Mouse (Mus musculus): ENCODE data around the gene Smarca4. TPM values are rescaled to one million over a fixed set of nuclear protein-coding genes. Genes with fewer than 3 reads are reported as not detected.

Smarca4 gene
- polyA plus RNA-seq, 1 experiment from 2014 or later, result 27.2 TPM

GRCm38 (mm10) chr9:21605865-21606264, 10.1 kb upstream of the Smarca4 start:
- H3K9ac ChIP-seq (ENCODE audit: low read length), result no peak overlapping the region
- no peaks in the 10 kb centered on the region for H3K9me3 ChIP-seq (ENCODE audit: control insufficient read depth, low read length)
- DNase-seq (ENCODE audit: low spot score) (no peak), ATAC-seq (ENCODE audit: low FRiP score, low TSS enrichment) (no peak)
- WGBS, result 77% methylated on average over 5 of the region's 5 CpGs
- H3K4me3 ChIP-seq (ENCODE audit: low read depth, low read length), result no peak overlapping the region
- H3K4me2 ChIP-seq (replicated peaks; ENCODE audit: low read depth), result no peak overlapping the region
- no peaks in the 10 kb centered on the region for H3K36me3 ChIP-seq (ENCODE audit: control insufficient read depth, insufficient read depth, low read length)
- H3K4me1 ChIP-seq (replicated peaks; ENCODE audit: control insufficient read depth, insufficient read depth), result no peaks in the 10 kb centered on the region
- TF ChIP-seq EP300 (optimal IDR thresholded peaks at IDR 0.05) (no peak), CTCF (IDR thresholded peaks at IDR 0.05; ENCODE audit: low read depth) (no peak)
- H3K27ac ChIP-seq (replicated peaks), result no peak overlapping the region
- no peaks in the 10 kb centered on the region for H3K27me3 ChIP-seq (ENCODE audit: control insufficient read depth, insufficient read depth, low read length)

- no peaks in the 10 kb centered on the region for H3K4me1 ChIP-seq (replicated peaks; ENCODE audit: control insufficient read depth, insufficient read depth)
- DNase-seq (ENCODE audit: low spot score) (no peak), ATAC-seq (ENCODE audit: low FRiP score, low TSS enrichment) (no peak)
- no peak overlapping the region for H3K27ac ChIP-seq (replicated peaks)
- no peak overlapping the region for H3K4me2 ChIP-seq (replicated peaks; ENCODE audit: low read depth)
- no peaks in the 10 kb centered on the region for H3K9me3 ChIP-seq (ENCODE audit: control insufficient read depth, low read length)
- TF ChIP-seq EP300 (optimal IDR thresholded peaks at IDR 0.05), result no peak
- no peak for TF ChIP-seq CTCF (IDR thresholded peaks at IDR 0.05; ENCODE audit: low read depth)
- no peaks in the 10 kb centered on the region for H3K36me3 ChIP-seq (ENCODE audit: control insufficient read depth, insufficient read depth, low read length)
- H3K4me3 ChIP-seq (ENCODE audit: low read depth, low read length), result no peak overlapping the region
- no peak overlapping the region for H3K9ac ChIP-seq (ENCODE audit: low read length)
- H3K27me3 ChIP-seq (ENCODE audit: control insufficient read depth, insufficient read depth, low read length), result no peaks in the 10 kb centered on the region
- WGBS, result 79% methylated on average over 1 of the region's 1 CpGs
Measured at GRCm38 (mm10) chr9:21606648-21607047, 9.3 kb upstream of the Smarca4 start.

GRCm38 (mm10) chr9:21609861-21610260, 6.1 kb upstream of the Smarca4 start:
- Histone ChIP-seq H3K27ac (replicated peaks) (no peak overlapping the region), H3K9ac (ENCODE audit: low read length) (no peak overlapping the region), H3K4me1 (replicated peaks; ENCODE audit: control insufficient read depth, insufficient read depth) (no peaks in the 10 kb centered on the region), H3K36me3 (ENCODE audit: control insufficient read depth, insufficient read depth, low read length) (no peaks in the 10 kb centered on the region), H3K4me3 (ENCODE audit: low read depth, low read length) (no peak overlapping the region), H3K9me3 (ENCODE audit: control insufficient read depth, low read length) (no peaks in the 10 kb centered on the region), H3K27me3 (ENCODE audit: control insufficient read depth, insufficient read depth, low read length) (no peaks in the 10 kb centered on the region), H3K4me2 (replicated peaks; ENCODE audit: low read depth) (no peak overlapping the region)
- TF ChIP-seq CTCF (IDR thresholded peaks at IDR 0.05; ENCODE audit: low read depth), result no peak
- TF ChIP-seq EP300 (optimal IDR thresholded peaks at IDR 0.05), result no peak
- DNase-seq (ENCODE audit: low spot score) (no peak), ATAC-seq (ENCODE audit: low FRiP score, low TSS enrichment) (peak; percentile 80)
- WGBS, result 91% methylated on average over 1 of the region's 1 CpGs

GRCm38 (mm10) chr9:21614864-21615616, 929 bp upstream of the Smarca4 start:
- Histone ChIP-seq H3K4me1 (replicated peaks; ENCODE audit: control insufficient read depth, insufficient read depth) (no peaks in the 10 kb centered on the region; the same call in 1 of the 2 replicates), H3K36me3 (ENCODE audit: control insufficient read depth, insufficient read depth, low read length) (no peaks in the 10 kb centered on the region), H3K27me3 (ENCODE audit: control insufficient read depth, insufficient read depth, low read length) (no peaks in the 10 kb centered on the region), H3K4me2 (replicated peaks; ENCODE audit: low read depth) (peak overlapping the region; percentile 64), H3K4me3 (ENCODE audit: low read depth, low read length) (peak overlapping the region; percentile 84), H3K9ac (ENCODE audit: low read length) (peak overlapping the region; percentile 67), H3K27ac (replicated peaks) (peak overlapping the region; percentile 98), H3K9me3 (ENCODE audit: control insufficient read depth, low read length) (no peaks in the 10 kb centered on the region)
- WGBS, result 66% methylated on average over 15 of the region's 15 CpGs
- ATAC-seq (ENCODE audit: low FRiP score, low TSS enrichment) (no peak), DNase-seq (ENCODE audit: low spot score) (no peak)
- TF ChIP-seq CTCF (IDR thresholded peaks at IDR 0.05; ENCODE audit: low read depth), result no peak
- TF ChIP-seq EP300 (optimal IDR thresholded peaks at IDR 0.05), result no peak

GRCm38 (mm10) chr9:21616232-21616781, 338 bp downstream of the Smarca4 start:
- Histone ChIP-seq H3K4me2 (replicated peaks; ENCODE audit: low read depth) (peak overlapping the region; percentile 64), H3K4me1 (replicated peaks; ENCODE audit: control insufficient read depth, insufficient read depth) (no peaks in the 10 kb centered on the region; the same call in 1 of the 2 replicates), H3K4me3 (ENCODE audit: low read depth, low read length) (peak overlapping the region; percentile 84), H3K27ac (replicated peaks) (peak overlapping the region; percentile 98), H3K36me3 (ENCODE audit: control insufficient read depth, insufficient read depth, low read length) (no peaks in the 10 kb centered on the region), H3K27me3 (ENCODE audit: control insufficient read depth, insufficient read depth, low read length) (no peaks in the 10 kb centered on the region), H3K9ac (ENCODE audit: low read length) (peak overlapping the region; percentile 94), H3K9me3 (ENCODE audit: control insufficient read depth, low read length) (no peaks in the 10 kb centered on the region)
- under 1% methylated on average over 49 of the region's 57 CpGs for WGBS
- peak; percentile 83 for DNase-seq (ENCODE audit: low spot score)
- ATAC-seq (ENCODE audit: low FRiP score, low TSS enrichment), result peak; percentile 64
- TF ChIP-seq CTCF (IDR thresholded peaks at IDR 0.05; ENCODE audit: low read depth) (no peak), EP300 (optimal IDR thresholded peaks at IDR 0.05) (no peak)

GRCm38 (mm10) chr9:21617066-21617465, 1.1 kb downstream of the Smarca4 start:
- Histone ChIP-seq H3K4me3 (ENCODE audit: low read depth, low read length) (peak overlapping the region; percentile 84), H3K36me3 (ENCODE audit: control insufficient read depth, insufficient read depth, low read length) (no peaks in the 10 kb centered on the region), H3K27ac (replicated peaks) (peak overlapping the region; percentile 98), H3K27me3 (ENCODE audit: control insufficient read depth, insufficient read depth, low read length) (no peaks in the 10 kb centered on the region), H3K4me2 (replicated peaks; ENCODE audit: low read depth) (peak overlapping the region; percentile 64), H3K4me1 (replicated peaks; ENCODE audit: control insufficient read depth, insufficient read depth) (no peaks in the 10 kb centered on the region; the same call in 1 of the 2 replicates), H3K9ac (ENCODE audit: low read length) (peak overlapping the region; percentile 94), H3K9me3 (ENCODE audit: control insufficient read depth, low read length) (no peaks in the 10 kb centered on the region)
- ATAC-seq (ENCODE audit: low FRiP score, low TSS enrichment), result no peak
- TF ChIP-seq EP300 (optimal IDR thresholded peaks at IDR 0.05) (no peak), CTCF (IDR thresholded peaks at IDR 0.05; ENCODE audit: low read depth) (no peak)
- 6% methylated on average over 10 of the region's 10 CpGs for WGBS
- peak; percentile 41 for DNase-seq (ENCODE audit: low spot score)

Measured in stomach, postnatal 0 days (tissue).